Mouse (Mus musculus) intestine, embryonic 15.5 days (tissue): ENCODE measurements around the gene Lkaaear1. TPM values are rescaled to one million over a fixed set of nuclear protein-coding genes. Genes with fewer than 3 reads are reported as not detected.

Experiments
- ATAC-seq: fragments of 200-750 bp; cut with Nextera tagmentation; 2 replicates; pipeline ENCODE4 v1.8.0; 2017; ENCODE audit warnings: moderate TSS enrichment, moderate library complexity
- H3K27ac ChIP-seq: fragments of 300-500 bp; sonication (generic); 2 replicates; pipeline ENCODE4 v1.5.1; 2015; ENCODE audit warnings: mild to moderate bottlenecking, inconsistent platforms
- H3K27me3 ChIP-seq: fragments of 300-500 bp; sonication (generic); replicated peaks from 2 replicates; pipeline ENCODE4 v1.6.1; 2015; ENCODE audit warnings: inconsistent platforms
- H3K36me3 ChIP-seq: fragments of 300-500 bp; sonication (generic); 2 replicates; pipeline ENCODE4 v1.6.1; 2015; ENCODE audit warnings: inconsistent platforms
- H3K4me1 ChIP-seq: fragments of 300-500 bp; sonication (generic); replicated peaks from 2 replicates; pipeline ENCODE4 v1.6.1; 2015; ENCODE audit warnings: inconsistent platforms
- H3K4me2 ChIP-seq: fragments of 300-500 bp; sonication (generic); replicated peaks from 2 replicates; pipeline ENCODE4 v1.6.1; 2015; ENCODE audit warnings: mild to moderate bottlenecking, inconsistent platforms
- H3K4me3 ChIP-seq: fragments of 300-500 bp; sonication (generic); replicated peaks from 2 replicates; pipeline ENCODE4 v1.5.1; 2015; ENCODE audit warnings: inconsistent platforms
- H3K9ac ChIP-seq: fragments of 300-500 bp; sonication (generic); 2 replicates; pipeline ENCODE4 v1.6.1; 2015; ENCODE audit warnings: inconsistent platforms
- H3K9me3 ChIP-seq: fragments of 300-500 bp; sonication (generic); 2 replicates; pipeline ENCODE4 v1.6.1; 2016; ENCODE audit warnings: inconsistent platforms
- WGBS: fragments of 180-500 bp; shearing (Covaris S2); methylation state at CpG from one replicate; pipeline ENCODE4 v1.1.7; 2015; 5-methylcytosine and 5-hydroxymethylcytosine counted together
- polyA plus RNA-seq: library from polyadenylated mRNA; unstranded; fragments of >200 nt; fragmentation: Nextera tagmentation; extraction: Ambion mirVana; gene quantifications from 2 replicates; pipeline ENCODE4 v1.2.1, GENCODE M21; 2015

Gene Lkaaear1
- not detected in 2 replicates for polyA plus RNA-seq

GRCm38 (mm10) chr2:181698241-181698640 is at the start of gene Lkaaear1:
Gene Lkaaear1, minus strand, starts transcription at chr2:181698442.
- H3K4me2 ChIP-seq: no peak within 1 kb of the TSS
- H3K4me1 ChIP-seq: peaks cover under 1% of the 10 kb centered on the region; the same call in 1 of the 2 replicates
- 53% methylated on average over 5 of the region's 5 CpGs for WGBS
- H3K9me3 ChIP-seq: no peaks in the 10 kb centered on the region
- ATAC-seq: no peak
- H3K9ac ChIP-seq: no peak within 1 kb of the TSS
- no peaks in the 10 kb centered on the region for H3K36me3 ChIP-seq
- H3K4me3 ChIP-seq: no peak within 1 kb of the TSS
- no peaks in the 10 kb centered on the region for H3K27me3 ChIP-seq
- H3K27ac ChIP-seq: no peak within 1 kb of the TSS

DNA sequence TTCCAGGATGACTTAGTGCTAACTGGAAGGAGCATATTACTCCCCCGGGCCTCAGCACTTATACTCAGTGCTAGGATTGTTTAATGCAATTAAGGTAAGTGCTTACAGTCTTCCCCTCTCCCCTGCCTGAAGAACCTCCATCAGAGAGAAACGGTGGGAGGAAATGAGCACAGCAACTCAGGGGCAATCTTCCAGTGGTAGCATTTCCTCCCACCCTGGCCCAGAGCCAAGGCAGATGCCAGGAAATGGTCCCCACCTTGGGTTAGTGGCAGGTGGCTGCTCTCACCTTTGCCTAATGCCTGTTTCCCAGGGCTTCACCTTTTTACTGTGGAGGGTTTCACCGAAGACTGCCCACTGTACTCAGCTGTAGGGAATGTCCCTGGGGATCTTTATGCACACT is 31.8 kb upstream of the Lkaaear1 start:
- H3K36me3 ChIP-seq: no peaks in the 10 kb centered on the region
- no peak overlapping the region for H3K9ac ChIP-seq
- H3K4me2 ChIP-seq: no peak overlapping the region
- H3K4me3 ChIP-seq: no peak overlapping the region
- 63% methylated on average over 3 of the region's 3 CpGs for WGBS
- no peak overlapping the region for H3K27ac ChIP-seq
- no peaks in the 10 kb centered on the region for H3K9me3 ChIP-seq
- no peaks in the 10 kb centered on the region for H3K4me1 ChIP-seq
- no peak for ATAC-seq
- H3K27me3 ChIP-seq: no peaks in the 10 kb centered on the region

GRCm38 (mm10) chr2:181727659-181728262 is 29.5 kb upstream of the Lkaaear1 start:
- no peak overlapping the region for H3K4me3 ChIP-seq
- no peaks in the 10 kb centered on the region for H3K36me3 ChIP-seq
- no peaks in the 10 kb centered on the region for H3K9me3 ChIP-seq
- WGBS: 58% methylated on average over 9 of the region's 9 CpGs
- no peak for ATAC-seq
- no peaks in the 10 kb centered on the region for H3K4me1 ChIP-seq
- H3K9ac ChIP-seq: no peak overlapping the region
- H3K27ac ChIP-seq: no peak overlapping the region
- H3K4me2 ChIP-seq: no peak overlapping the region
- no peaks in the 10 kb centered on the region for H3K27me3 ChIP-seq

GRCm38 (mm10) chr2:181722213-181722612 is 24.0 kb upstream of the Lkaaear1 start:
- WGBS: 18% methylated on average over 3 of the region's 3 CpGs
- no peak overlapping the region for H3K9ac ChIP-seq
- no peak; the same call in 1 of the 2 replicates for ATAC-seq

DNA sequence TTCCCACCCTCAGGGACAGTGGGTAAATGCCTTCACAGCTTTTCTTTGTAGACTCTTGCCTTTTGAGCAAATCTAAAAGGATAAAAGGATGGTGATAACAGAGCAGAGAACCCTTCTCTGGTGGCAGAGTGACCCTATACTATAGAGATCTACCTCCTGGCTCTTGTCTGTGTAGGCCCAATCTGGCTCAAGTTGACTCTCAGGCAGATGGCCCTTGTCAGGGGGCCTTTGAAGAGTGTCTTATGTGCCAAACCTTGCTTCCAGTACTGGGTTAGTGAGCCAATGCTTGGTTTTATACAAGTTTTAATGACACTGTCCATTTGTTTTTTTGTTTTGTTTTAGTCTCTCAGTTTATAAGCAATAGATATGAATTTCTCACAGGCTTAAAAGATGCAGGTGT is 23.0 kb upstream of the Lkaaear1 start:
- Histone ChIP-seq H3K36me3 (no peaks in the 10 kb centered on the region), H3K4me1 (no peaks in the 10 kb centered on the region), H3K27me3 (no peaks in the 10 kb centered on the region), H3K9ac (no peak overlapping the region), H3K27ac (no peak overlapping the region), H3K4me3 (no peak overlapping the region), H3K9me3 (no peaks in the 10 kb centered on the region), H3K4me2 (no peak overlapping the region)
- ATAC-seq: no peak

More at GRCm38 (mm10) chr2:181722213-181722612, 24.0 kb upstream of the Lkaaear1 start:
- no peaks in the 10 kb centered on the region for H3K9me3 ChIP-seq
- H3K27me3 ChIP-seq: no peaks in the 10 kb centered on the region
- no peak overlapping the region for H3K4me2 ChIP-seq
- H3K36me3 ChIP-seq: no peaks in the 10 kb centered on the region
- no peak overlapping the region for H3K4me3 ChIP-seq
- H3K4me1 ChIP-seq: no peaks in the 10 kb centered on the region
- no peak overlapping the region for H3K27ac ChIP-seq

DNA sequence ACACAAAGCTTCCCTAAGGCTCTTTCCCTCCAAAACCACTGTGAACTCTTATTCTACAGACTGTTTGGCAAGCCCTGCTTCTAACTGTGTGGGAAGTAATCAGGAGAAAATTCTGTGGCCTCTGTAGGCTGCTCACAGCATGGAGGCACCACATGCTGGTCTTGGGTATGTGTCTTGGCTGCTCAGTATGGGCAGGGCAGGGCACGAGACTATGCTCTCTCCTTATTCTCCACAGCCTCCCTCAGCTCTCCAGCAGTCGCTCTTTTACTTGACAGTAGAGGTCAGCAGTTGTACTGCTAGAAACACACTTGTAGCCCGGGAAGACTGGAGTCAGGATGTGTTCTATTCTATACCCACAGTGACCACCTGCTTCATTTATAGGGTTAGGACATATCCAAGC is 21.8 kb upstream of the Lkaaear1 start:
- H3K4me1 ChIP-seq: peaks cover 1% of the 10 kb centered on the region; the same call in 1 of the 2 replicates
- H3K36me3 ChIP-seq: no peaks in the 10 kb centered on the region
- no peaks in the 10 kb centered on the region for H3K27me3 ChIP-seq
- H3K9ac ChIP-seq: no peak overlapping the region
- no peak overlapping the region for H3K27ac ChIP-seq
- no peak for ATAC-seq
- no peak overlapping the region for H3K4me2 ChIP-seq
- H3K9me3 ChIP-seq: no peaks in the 10 kb centered on the region
- WGBS: 27% methylated on average over 3 of the region's 3 CpGs
- H3K4me3 ChIP-seq: no peak overlapping the region

- 52% methylated on average over 3 of the region's 3 CpGs for WGBS
- no peaks in the 10 kb centered on the region for H3K9me3 ChIP-seq
- no peak for ATAC-seq
- no peaks in the 10 kb centered on the region for H3K27me3 ChIP-seq
- H3K4me2 ChIP-seq: no peak overlapping the region
- peaks cover 4% of the 10 kb centered on the region; the same call in 1 of the 2 replicates for H3K4me1 ChIP-seq
- H3K27ac ChIP-seq: no peak overlapping the region
- no peaks in the 10 kb centered on the region for H3K36me3 ChIP-seq
- H3K9ac ChIP-seq: no peak overlapping the region
- H3K4me3 ChIP-seq: no peak overlapping the region
These were observed 18.7 kb upstream of the Lkaaear1 start for GRCm38 (mm10) chr2:181716991-181717390.

DNA sequence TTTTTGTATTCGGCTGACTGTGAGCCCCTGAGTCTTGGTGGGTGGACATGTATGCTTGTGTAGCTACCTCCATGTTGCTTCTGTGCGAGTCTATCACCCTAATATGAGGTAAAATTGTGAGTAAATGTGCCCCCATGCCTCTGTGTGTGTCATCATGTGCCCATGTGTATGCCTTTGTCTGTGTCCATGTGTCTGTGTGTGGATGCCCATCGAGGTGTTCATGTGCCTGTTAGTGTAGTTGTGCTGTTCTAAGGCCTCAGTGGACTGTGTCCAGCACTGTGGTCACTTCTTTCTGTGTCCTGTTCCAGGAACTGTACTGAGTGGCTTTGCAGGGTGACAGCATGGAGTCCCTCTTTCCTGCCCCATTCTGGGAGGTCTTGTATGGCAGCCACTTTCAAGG is 17.1 kb upstream of the Lkaaear1 start:
- WGBS: 71% methylated on average over 3 of the region's 3 CpGs
- Histone ChIP-seq H3K27me3 (no peaks in the 10 kb centered on the region), H3K4me2 (peak overlapping the region; percentile 48; the same call in 1 of the 2 replicates), H3K4me3 (no peak overlapping the region), H3K36me3 (no peaks in the 10 kb centered on the region), H3K9me3 (no peaks in the 10 kb centered on the region), H3K27ac (no peak overlapping the region), H3K9ac (no peak overlapping the region), H3K4me1 (peaks cover 4% of the 10 kb centered on the region; the same call in 1 of the 2 replicates)
- ATAC-seq: no peak

GRCm38 (mm10) chr2:181714903-181715326 is 16.7 kb upstream of the Lkaaear1 start, which contains the start of gene Oprl1:
Gene Oprl1, plus strand, starts transcription at chr2:181715016.
- 0% methylated on average over 7 of the region's 7 CpGs for WGBS
- Histone ChIP-seq H3K4me2 (peak within 1 kb of the TSS; percentile 48), H3K27me3 (no peaks in the 10 kb centered on the region), H3K4me1 (peaks cover 4% of the 10 kb centered on the region; the same call in 1 of the 2 replicates), H3K27ac (no peak within 1 kb of the TSS), H3K4me3 (0 out of 2 replicates have a peak within 1 kb of the TSS, but pooled peaks have one; percentile 6), H3K9me3 (no peaks in the 10 kb centered on the region), H3K36me3 (no peaks in the 10 kb centered on the region), H3K9ac (no peak within 1 kb of the TSS)
- peak; percentile 62; the same call in 1 of the 2 replicates for ATAC-seq

- no peaks in the 10 kb centered on the region for H3K9me3 ChIP-seq
- H3K27ac ChIP-seq: no peak overlapping the region
- no peaks in the 10 kb centered on the region for H3K27me3 ChIP-seq
- H3K36me3 ChIP-seq: no peaks in the 10 kb centered on the region
- H3K4me3 ChIP-seq: no peak overlapping the region
- no peak overlapping the region for H3K9ac ChIP-seq
- ATAC-seq: no peak
- WGBS: 93% methylated on average over 1 of the region's 1 CpGs
- H3K4me2 ChIP-seq: no peak overlapping the region
- peaks cover 4% of the 10 kb centered on the region; the same call in 1 of the 2 replicates for H3K4me1 ChIP-seq
These were observed 15.5 kb upstream of the Lkaaear1 start for GRCm38 (mm10) chr2:181713749-181714148.

- no peak overlapping the region for H3K4me2 ChIP-seq
- no peaks in the 10 kb centered on the region for H3K9me3 ChIP-seq
- ATAC-seq: no peak
- H3K9ac ChIP-seq: no peak overlapping the region
- H3K4me3 ChIP-seq: no peak overlapping the region
- no peaks in the 10 kb centered on the region for H3K27me3 ChIP-seq
- H3K4me1 ChIP-seq: no peaks in the 10 kb centered on the region
- no peak overlapping the region for H3K27ac ChIP-seq
- 38% methylated on average over 4 of the region's 4 CpGs for WGBS
- no peaks in the 10 kb centered on the region for H3K36me3 ChIP-seq
These were observed 8.4 kb upstream of the Lkaaear1 start for GRCm38 (mm10) chr2:181706668-181707067.

DNA sequence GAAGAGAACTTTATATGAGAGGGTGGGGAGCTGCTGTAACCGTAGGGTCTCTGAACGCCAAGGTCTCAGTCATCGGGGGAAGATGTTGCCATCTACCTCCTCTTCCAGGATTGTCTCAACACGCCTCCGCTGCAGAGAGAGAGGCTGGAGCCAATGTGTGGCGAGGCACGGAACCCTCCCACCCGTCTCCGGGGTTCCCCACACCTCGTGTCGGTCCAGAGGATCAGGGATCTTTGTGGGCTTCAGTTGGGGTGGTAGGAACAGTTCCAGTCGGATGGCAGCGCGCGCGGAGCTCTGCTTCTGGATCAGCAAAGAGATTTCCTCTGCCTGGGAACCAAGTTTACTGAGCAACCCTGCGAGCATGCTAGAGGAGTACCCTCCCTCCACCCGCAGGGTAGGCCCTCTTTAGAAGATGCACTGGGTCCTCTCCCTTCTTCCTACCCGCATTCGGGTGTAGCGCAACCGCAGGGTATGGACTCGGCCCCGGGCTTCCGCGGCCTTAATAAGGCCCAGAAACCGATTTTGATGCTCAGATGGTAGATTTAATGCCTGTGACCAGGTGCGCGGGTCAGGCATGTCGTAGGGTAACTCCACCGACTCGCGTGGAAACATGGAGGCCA is 1.3 kb downstream of the Lkaaear1 start:
- Histone ChIP-seq H3K4me2 (no peak overlapping the region), H3K27me3 (no peaks in the 10 kb centered on the region), H3K9ac (no peak overlapping the region), H3K9me3 (no peaks in the 10 kb centered on the region), H3K27ac (no peak overlapping the region), H3K36me3 (no peaks in the 10 kb centered on the region), H3K4me3 (no peak overlapping the region), H3K4me1 (peaks cover 8% of the 10 kb centered on the region)
- WGBS: 75% methylated on average over 33 of the region's 33 CpGs
- no peak for ATAC-seq

DNA sequence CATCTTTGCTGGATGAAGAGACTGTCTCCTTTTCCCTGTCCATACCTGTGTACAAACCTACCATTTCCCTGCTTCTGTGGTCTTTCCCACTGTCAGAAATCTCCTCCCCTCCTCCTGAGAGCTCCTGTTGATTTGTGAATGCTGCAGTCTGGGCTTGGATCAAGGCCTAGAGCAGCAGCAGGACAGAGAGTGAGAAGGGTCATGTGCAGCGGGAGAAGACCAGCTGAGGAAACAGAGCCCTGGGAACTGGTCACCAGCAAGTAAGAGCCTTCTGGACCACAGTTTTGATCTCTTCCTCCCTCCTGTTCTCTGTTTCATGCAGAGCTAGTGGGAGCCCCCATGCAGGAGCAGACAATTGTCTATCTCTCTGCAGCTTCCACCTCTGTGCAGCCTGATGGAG is 2.5 kb downstream of the Lkaaear1 start:
- Histone ChIP-seq H3K27me3 (no peaks in the 10 kb centered on the region), H3K36me3 (no peaks in the 10 kb centered on the region), H3K4me3 (no peak overlapping the region), H3K9ac (no peak overlapping the region), H3K27ac (no peak overlapping the region), H3K4me1 (peaks cover 8% of the 10 kb centered on the region), H3K4me2 (no peak overlapping the region), H3K9me3 (no peaks in the 10 kb centered on the region)
- ATAC-seq: no peak
- 73% methylated on average over 1 of the region's 1 CpGs for WGBS
